Mouse (Mus musculus): ENCODE measurements around the gene Zfp740. TPM values are rescaled to one million over a fixed set of nuclear protein-coding genes. Genes with fewer than 3 reads are reported as not detected.

Zfp740 gene
- total and polyA plus RNA-seq, 3 experiments = 32.1 to 46.1 (median 37.4) TPM

- TF ChIP-seq IRF4 (IDR thresholded peaks at IDR 0.05; ENCODE audit: low read depth, low read length) = peak; percentile 59
- no peak for TF ChIP-seq USF2 (conservative IDR thresholded peaks at IDR 0.05; ENCODE audit: low read depth, low read length)
- peak; percentile 72 for TF ChIP-seq MXI1 (IDR thresholded peaks at IDR 0.05; ENCODE audit: low read depth, low read length)
- no peak for TF ChIP-seq ZKSCAN1 (IDR thresholded peaks at IDR 0.05; ENCODE audit: borderline replicate concordance, low read depth, low read length)
- TF ChIP-seq SIN3A (IDR thresholded peaks at IDR 0.05; ENCODE audit: low read length) = peak; percentile 87
- TF ChIP-seq RCOR1 (conservative IDR thresholded peaks at IDR 0.05; ENCODE audit: low read depth, low read length) = peak; percentile 76
- TF ChIP-seq ELF1 (IDR thresholded peaks at IDR 0.05; ENCODE audit: low read depth, low read length) = peak; percentile 40; the same call in 1 of the 2 replicates
- TF ChIP-seq USF1 (IDR thresholded peaks at IDR 0.05; ENCODE audit: low read depth, low read length) = no peak
- TF ChIP-seq CHD1 (IDR thresholded peaks at IDR 0.05; ENCODE audit: low read depth, low read length) = no peak
- no peak for TF ChIP-seq PAX5 (IDR thresholded peaks at IDR 0.05; ENCODE audit: low read length)
- peak; percentile 73 for TF ChIP-seq MEF2A (IDR thresholded peaks at IDR 0.05; ENCODE audit: borderline replicate concordance, low read depth, low read length)
- TF ChIP-seq MYC (IDR thresholded peaks at IDR 0.05; ENCODE audit: low read depth, low read length) = peak; percentile 63
Measured at GRCm38 (mm10) chr15:102208092-102208561, 5.1 kb downstream of the Zfp740 start (continued).

GRCm38 (mm10) chr15:102209114-102209513 is 6.1 kb downstream of the Zfp740 start:
- Histone ChIP-seq H3K9ac (ENCODE audit: insufficient read depth, low read depth) (no peak overlapping the region), H3K4me2 (ENCODE audit: insufficient read depth, low read depth, poor library complexity, severe bottlenecking) (no peak overlapping the region), H3K4me3 (replicated peaks in 1 of 3; ENCODE audit: low read depth in 2 of 3, low read length in 2 of 3, poor library complexity in 1 of 3) (no peak overlapping the region), H3K27ac (ENCODE audit: insufficient read depth, low read depth) (no peak overlapping the region), H3K27me3 (replicated peaks) (no peaks in the 10 kb centered on the region), H3K79me2 (replicated peaks; ENCODE audit: control insufficient read depth, extremely low read depth, insufficient read depth, poor library complexity, severe bottlenecking) (0 out of 2 replicates have a peak, but pooled peaks cover 4% of the 10 kb centered on the region), H3K9me3 (replicated peaks; ENCODE audit: low read length) (no peaks in the 10 kb centered on the region), H3K36me3 (replicated peaks in 1 of 2; ENCODE audit: control insufficient read depth in 1 of 2, insufficient read depth in 1 of 2, low read length in 1 of 2) (peaks cover 58 to 81% of the 10 kb centered on the region in 2 experiments), H3K4me1 (ENCODE audit: control insufficient read depth in 1 of 2, insufficient read depth in 2 of 2) (peaks cover 23 to 71% of the 10 kb centered on the region in 2 experiments)
- peak; percentile 55 for DNase-seq (ENCODE audit: extremely low read depth)
- TF ChIP-seq POLR2AphosphoS2 (IDR thresholded peaks at IDR 0.05; ENCODE audit: low read depth, low read length) = no peak
- no peak for TF ChIP-seq ZMIZ1 (IDR thresholded peaks at IDR 0.05; ENCODE audit: low read depth, low read length)
- peak; percentile 29; the same call in 1 of the 2 replicates for TF ChIP-seq BHLHE40 (IDR thresholded peaks at IDR 0.05; ENCODE audit: low read depth, low read length)
- TF ChIP-seq CHD2 (IDR thresholded peaks at IDR 0.05; ENCODE audit: low read length) = 0 out of 2 replicates have a peak, but pooled peaks have one; percentile 20
- no peak for TF ChIP-seq NELFE (IDR thresholded peaks at IDR 0.05; ENCODE audit: low read depth, low read length)
- TF ChIP-seq SIN3A (IDR thresholded peaks at IDR 0.05; ENCODE audit: low read length) = no peak
- no peak for TF ChIP-seq MAZ (IDR thresholded peaks at IDR 0.05; ENCODE audit: low read depth, low read length)
- peak; percentile 35; the same call in 1 of the 2 replicates for TF ChIP-seq ETS1 (conservative IDR thresholded peaks at IDR 0.05; ENCODE audit: low read depth, low read length)
- TF ChIP-seq USF1 (IDR thresholded peaks at IDR 0.05; ENCODE audit: low read depth, low read length) = no peak
- no peak for TF ChIP-seq KAT2A (IDR thresholded peaks at IDR 0.05; ENCODE audit: insufficient replicate concordance, low read length)
- TF ChIP-seq JUN (IDR thresholded peaks at IDR 0.05; ENCODE audit: insufficient read depth, low read depth, low read length) = no peak
- no peak for TF ChIP-seq CHD1 (IDR thresholded peaks at IDR 0.05; ENCODE audit: low read depth, low read length)
- in situ Hi-C loops (cut with MboI; ENCODE audit: low pct_ligation_motif_present, low pct_unique_long_range_greater_than_20kb, low sequenced_read_pairs) (no loop called here), dilution Hi-C loops (cut with MboI; ENCODE audit: extremely low pct_ligation_motif_present, extremely low pct_unique_long_range_greater_than_20kb, low sequenced_read_pairs) (no loop called here)

Measured in CH12.LX (cell line).